Mouse (Mus musculus) adrenal gland, adult (tissue): ENCODE results near the gene Ubr7.

ENCODE experiments used
- DNase-seq, 2 experiments: peaks; one replicate each; pipeline ENCODE4 v3.0.0; 2022 to 2023; ENCODE audit warnings: low spot score in 1 of 2; ENCODE audit not compliant: inconsistent age in 2 of 2

The Ubr7 gene

DNA sequence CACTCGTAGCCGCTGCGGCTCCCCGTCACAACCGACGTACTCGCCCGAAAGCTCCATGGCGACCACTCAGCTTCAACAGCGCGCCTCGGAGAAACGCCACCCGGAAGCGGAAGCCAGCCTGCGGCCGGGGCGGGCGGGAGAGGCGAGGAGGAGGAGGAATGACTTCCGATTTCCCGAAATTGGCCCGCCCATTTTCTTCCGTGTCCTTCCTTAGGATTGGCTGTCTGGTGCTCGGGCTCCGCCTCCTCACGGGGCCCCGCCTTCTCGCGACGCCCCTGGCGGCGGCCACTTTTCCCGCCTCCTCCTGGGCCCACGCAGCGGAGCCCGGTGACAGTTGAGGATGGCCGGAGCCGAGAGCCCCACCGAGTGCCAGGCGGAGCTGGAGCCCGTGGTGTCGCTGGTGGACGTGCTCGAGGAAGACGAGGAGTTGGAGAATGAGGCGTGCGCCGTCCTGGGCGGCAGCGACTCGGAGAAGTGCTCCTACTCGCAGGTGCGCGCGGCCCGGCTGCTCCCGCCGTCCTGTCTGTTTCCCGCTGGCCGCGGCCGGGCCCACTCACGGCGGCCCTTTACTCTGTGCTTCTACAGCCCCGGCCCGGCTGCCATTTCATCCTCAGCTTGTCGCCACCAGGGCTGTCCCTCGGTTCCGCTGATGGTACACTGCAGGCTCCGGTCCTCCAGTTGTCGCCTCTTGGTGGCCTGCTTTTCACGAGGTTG lies at the start of gene Ubr7, which contains the start of the genes Gm28051 and Gon7:
TSS of gene Ubr7 (plus strand) at position 279 of the 714 bp plus-strand sequence.
TSS of gene Gm28051 (minus strand) at position 77 of the 714 bp plus-strand sequence.
TSS of gene Gon7 (minus strand) at position 115 of the 714 bp plus-strand sequence.
- peak; percentile 97 to 99 for DNase-seq

DNA sequence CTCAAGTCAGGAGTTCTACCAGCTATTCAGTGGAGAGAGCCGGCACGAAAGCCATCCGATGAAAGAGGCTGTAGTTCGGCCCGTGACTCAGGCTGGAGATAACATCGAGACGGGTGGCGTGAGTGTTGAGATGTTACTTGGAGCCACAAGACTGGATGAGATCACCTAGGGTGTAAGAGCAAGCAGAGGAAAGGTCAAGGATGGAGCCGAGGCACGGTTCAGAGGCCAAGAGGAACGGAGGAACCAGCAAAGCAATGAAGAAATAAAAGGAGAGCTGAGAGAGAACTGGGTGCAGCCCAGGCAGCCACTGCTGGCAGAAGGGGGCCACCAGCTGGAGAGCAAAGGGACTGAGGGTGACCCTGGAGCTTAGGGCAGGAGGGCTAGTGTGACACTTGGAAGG lies 49.5 kb upstream of the Ubr7 start:
- DNase-seq = peak; percentile 88 to 91

DNA sequence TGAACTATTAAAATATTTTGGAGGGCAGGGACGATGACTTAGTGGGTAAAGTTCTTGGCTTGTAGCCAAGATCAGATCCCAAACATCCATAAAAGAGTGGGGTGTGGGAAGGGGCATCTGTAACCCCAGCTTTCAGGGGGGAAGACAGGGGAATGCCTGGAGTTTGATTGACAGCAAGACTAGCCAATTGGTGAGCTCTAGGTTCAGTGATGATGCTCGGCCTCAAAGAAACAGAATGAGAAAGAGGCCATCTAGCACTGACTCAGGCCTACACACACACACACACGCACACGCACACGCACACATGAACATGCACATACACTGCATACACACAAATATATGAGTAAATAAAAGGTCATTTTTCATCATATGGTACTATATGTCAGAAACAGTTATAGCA lies 47.9 kb upstream of the Ubr7 start:
- DNase-seq = no peak

DNA sequence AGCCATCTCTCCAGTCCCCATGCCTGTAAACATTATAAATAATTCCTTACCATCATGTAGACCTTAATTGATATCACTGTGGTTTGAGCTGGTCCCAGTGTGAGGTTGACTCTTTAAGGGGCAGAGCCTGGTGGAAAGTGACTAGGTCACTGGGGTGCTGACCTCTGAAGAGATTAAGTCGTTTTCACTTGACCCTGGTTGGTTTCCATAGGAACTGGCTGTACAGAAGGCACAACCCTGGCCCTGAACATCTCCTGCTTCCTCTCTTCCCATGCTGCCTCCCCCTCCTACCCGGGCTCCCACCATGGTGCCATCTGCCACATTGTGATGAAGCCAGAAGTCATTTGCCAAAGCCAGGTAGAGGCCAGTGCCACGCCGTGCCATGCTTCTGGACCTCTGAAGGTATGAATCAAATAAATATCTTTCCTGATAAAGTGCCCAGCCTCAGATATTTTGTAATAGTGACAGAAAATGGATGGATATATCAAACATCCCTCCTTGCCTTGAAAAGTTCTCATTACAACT lies 46.9 kb upstream of the Ubr7 start:
- no peak for DNase-seq

DNA sequence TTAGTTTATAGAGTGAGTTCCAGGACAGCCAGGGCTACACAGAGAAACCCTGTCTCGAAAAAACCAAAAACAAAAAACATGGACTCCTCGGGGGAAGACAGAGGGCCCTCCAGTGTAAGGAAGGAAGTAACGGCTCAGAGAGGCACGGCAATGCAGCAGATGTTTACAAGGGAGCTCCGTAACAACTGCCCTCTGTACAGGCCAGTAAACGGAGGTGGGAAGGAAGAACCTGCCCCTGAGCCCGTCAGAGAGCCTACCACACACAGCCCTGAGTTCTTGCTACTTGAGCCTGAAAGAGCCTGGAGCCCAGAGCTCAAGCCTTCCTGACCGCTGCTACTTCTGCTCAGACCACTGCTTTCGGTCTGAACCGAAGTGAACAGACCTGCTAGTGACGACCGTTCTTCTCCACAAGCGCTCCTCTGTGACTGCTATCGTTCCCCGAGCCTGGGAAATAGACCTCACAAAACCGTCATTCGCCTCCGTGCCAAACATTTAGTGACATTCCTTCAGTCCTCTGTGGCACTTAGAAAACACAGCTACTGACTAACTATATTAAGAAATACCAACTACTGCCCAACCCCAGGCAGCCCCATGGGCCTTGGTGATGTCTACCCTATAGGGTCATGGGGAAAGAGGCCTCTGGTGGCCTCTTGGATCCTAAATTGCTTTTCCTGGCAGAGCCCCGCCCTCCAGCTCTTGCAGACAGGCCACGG lies 44.5 kb upstream of the Ubr7 start:
- DNase-seq = no peak

DNA sequence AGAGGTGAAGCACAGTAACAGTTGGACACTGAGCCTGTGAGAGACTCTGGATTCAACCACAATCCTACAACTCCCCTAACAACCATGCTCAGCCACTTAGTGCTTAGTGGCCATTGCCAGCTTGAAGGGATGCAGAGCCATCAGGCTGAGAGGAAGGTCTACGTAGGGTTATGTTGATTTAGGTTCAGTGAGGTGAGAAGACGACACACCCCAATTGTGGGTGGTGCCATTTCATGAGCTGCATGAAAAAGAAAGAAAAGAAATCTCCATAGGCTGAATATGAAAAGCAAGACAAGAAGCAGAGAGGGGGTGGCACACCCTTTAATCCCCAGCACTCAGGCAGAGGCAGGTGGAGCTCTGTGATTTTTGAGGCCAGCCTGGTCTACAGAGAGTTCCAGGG lies 43.7 kb upstream of the Ubr7 start:
- no peak for DNase-seq

DNA sequence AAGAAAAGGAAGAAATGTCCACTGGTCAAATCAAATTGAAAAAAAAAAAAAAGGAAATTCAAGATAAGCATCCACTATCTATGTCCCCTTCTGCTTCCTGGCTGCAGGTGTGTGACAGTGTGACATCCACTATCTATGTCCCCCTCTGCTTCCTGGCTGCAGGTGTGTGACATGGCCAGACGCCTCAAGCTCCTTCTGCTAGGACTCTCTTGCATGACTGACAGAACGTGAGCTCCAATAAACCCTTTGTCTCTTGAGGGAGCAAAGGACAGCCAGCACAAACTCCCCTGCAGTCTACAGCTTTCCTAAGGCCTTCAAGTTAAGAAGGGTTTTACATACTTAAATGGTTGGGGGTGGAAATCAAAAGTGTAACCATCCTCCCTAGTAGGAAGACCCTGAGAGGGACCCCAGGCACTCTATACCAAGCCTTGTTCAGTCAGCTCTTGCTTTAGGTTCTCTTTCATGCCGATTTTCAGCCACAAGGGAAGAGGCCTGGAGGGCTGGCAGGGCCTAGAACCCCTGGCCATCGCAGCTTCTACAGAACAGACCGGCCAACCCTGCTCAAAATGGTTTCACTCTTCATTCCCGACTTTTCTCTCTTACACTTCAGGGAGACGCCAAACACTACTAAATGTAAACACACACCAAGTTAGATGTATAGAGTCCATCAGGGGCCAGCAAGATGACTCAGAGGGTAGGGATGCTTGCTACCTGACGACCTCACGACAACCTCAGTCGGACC lies 42.9 kb upstream of the Ubr7 start:
- DNase-seq = no peak

DNA sequence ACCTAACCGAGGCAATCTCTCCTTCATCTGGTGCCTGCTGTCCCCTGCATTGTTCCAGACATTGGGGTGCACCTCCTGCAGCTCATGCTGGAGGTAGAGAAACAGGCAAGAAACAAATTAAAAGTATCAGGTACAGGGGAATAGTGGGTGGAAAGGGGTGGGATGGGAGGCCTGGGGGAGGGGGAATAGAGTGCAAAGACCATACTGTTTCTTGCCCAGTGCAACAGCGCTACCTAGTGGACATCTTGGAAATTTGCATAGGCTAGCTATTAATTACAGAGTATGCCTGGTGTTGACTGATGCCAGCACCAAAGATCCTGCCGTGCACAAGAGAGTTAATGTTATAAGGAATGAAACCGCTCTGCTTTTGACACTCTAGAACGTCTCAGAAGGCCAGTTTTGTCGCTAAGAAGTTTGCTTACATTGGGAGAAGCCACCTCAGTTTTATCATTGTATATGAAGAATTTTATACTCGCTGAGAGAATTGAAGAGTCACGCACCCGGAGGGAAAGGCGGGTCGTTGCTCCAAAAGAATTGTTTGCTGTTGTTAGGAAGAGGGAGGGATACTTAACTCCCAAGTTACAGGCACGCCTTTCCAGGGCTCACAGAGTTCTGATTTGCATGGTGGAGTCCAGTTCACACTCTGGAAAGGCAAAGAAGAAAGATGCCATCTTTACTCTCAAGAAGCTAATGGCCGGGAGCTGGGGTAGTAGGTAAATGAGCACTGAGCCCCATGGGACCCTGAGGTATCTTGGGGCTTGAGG lies 38.0 kb upstream of the Ubr7 start:
- DNase-seq = peak in 1 of 2 experiments; percentile 77

DNA sequence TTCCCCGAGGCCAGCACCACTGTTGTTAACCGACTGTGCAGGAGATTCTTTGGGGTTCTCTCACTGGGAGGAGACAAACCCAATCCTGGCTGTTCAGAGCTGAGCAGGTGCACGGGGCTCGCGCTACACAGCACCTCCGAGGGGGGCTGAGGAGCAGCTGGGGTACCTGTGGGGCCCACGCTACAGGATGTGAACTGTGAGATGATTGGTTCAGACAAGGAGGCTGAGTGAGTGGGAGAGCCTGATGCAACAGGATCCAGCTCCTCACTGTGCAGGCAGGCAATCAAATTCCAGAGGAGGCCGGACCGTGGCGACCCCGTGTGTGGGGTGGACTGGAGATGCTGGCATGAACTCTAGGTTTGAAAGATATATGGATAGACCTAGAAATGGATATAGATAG lies 35.3 kb upstream of the Ubr7 start:
- DNase-seq = no peak

DNA sequence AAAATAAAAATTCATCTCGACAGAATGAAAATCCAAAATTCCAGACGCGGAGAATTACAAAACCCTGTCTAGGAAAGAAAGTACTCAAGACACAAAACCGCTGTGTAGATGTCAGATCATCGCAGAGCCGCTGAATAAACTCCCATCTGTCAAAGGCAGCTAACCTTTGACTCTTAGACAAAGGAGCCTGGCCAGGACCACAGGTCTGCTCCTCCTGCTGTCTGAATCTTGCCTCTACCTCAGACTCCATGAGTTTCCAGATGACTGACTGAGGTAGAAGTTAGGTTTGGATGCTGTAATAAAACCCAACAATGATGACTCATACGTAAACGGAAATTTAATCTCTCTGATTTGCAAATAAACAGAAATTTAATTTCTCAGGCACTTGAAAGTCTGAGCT lies 34.8 kb upstream of the Ubr7 start:
- no peak for DNase-seq

DNA sequence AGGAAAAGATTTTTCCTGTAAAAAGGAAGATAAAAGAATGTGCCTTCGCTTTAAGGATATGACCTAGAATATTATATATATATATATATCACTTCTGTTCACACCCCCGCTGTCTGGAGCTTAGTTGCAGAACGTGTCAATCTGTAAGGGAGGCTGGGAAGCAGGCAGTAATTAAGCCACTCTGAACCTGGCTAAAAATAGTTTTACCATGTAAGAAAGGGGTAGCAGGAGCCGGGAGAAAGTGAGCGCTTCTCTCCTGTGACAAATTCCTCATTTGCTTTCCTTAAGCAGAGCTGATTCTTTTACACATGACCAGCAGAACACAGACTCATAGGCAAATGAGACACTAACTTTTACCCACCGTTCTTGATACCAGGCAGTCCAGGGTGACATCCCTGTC lies 33.9 kb upstream of the Ubr7 start:
- DNase-seq = no peak

DNA sequence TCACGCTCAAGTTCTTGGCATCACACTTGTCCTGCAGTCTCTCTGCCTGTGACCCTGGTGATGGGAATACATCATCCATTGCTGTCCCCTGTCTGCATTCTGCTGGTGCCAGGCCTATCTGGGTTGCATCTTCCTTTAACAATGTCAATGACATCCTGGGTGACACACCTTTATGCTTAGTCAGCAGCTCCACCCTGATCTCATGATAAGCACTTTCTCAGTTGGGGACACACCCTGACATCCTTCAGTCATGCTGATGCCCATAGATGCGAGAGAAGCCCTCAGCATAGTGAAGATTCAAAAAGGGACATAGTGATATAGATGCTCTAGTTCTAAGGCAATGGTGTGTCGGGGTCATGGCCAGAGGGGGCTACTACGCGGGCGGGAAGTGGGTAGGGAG lies 32.6 kb upstream of the Ubr7 start:
- peak in 1 of 2 experiments; percentile 47 for DNase-seq

DNA sequence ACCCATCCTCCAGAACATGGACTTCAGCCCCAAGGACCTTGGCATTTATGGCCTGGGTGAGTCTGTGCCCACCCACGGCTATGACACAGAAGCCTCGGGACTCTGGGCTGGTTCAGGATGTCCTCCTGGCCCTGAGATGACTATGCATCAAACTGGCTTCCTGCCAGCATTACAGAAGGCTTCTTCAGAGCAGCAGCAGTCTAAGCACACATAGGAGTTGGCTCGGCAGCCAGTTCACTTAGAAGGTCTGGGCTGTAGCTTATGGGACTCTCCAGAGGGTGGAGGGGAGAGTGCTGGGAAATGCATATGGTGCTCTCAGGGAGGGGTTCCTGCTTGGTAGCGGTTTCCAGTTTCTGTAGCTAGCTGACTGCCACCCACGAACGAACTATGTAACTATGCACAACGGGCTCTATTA lies 32.0 kb upstream of the Ubr7 start:
- DNase-seq = peak; percentile 85 to 91

DNA sequence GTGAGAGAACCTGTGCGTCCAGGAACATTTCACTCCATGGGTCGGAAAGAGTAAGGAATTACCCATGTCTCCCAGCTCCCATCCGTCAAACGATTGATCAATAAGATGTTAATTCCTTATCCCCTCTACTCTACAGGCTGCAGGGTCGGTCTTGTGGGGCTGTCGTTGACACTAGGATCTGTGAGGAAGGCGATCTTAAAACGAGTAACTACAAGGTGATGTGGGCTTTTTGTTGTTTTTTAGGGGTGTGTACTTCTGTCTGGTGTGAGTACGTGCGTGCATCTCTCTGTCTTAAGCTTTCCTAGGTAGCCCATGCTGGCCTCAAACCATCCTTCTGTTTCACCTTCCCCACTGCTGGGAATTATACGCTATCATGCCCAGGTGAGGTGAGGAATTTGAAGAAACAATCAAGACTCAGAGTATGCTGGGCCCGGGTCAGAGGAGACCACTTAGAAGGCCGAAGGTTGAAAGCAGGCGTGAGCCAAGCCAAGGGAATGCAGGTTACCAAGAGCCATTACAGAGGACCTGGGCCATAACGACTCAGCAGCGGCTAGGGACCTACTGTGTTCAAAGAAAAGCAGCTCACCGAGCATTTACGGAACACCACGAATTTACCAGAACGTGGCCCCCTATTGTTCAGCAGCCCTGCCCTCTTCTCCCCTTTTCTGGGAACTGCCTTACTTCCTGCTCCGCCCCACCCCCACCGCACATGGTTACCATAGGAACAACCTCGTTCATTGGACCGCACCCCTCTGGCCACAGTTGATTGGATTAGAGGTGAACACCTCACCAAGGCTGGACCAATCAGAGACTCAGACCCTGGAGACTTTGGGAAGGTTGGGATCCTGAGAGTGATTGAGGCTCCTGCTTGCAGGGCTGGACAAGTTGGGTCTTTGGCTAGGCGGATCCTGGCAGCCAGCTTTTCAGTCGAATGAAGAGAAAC lies 27.6 kb upstream of the Ubr7 start:
- peak; percentile 65 to 74 for DNase-seq

DNA sequence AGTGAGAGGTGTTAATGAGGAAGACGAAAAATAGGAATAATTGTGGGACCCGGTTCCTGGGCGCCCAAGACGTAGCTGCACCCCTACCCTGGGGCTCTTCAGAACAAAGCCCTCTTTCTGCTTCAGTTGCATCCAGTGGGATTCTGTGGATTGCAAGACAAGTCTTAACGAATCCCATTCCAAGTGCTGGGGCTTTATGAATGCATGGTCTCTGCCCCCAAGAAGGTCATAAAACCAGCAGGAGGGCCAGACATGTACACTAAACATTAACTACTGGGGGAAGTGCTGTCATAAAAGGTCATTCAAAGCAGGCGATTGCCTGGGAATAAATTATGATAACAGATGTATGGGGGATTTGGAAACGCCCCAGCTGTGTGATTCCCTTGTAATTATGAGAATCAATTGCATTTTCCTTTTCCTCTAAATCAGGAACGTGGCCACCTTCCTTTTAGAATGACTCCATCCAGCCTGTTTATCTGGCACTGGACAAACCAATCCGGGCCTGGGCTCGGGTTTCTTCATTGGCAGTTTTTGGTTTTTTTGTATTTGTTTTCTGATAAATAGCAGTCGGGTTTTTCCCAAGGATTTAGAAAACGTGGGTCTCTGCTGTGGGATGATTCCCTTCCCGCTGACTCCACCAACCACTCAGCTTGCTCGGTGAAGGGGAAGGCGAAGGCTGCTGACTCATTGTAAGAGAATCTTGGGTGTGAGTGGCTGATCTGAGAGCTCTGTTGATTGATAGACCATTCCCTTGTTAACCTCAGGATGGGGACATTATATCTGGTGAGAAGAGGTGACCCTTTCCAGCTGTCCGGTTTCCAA lies 26.8 kb upstream of the Ubr7 start:
- peak; percentile 73 to 80 for DNase-seq

DNA sequence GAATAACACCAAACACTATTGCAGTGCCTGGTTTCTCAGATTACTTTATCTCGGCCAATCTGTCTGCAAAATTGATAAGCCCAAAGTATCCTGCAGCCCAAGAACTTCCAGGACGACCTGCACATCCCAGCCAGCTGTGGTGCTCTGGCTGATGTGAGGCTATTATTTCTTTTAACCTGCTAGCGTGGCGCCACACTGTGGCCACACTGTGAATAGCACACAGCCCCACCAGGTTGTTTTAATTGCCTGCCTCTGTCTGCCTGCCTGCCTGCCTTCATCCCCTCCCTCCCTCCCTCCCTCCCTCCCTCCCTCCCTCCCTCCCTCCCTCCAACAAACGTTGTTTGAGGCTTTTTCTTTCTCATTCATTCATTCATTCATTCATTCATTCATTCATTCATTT lies 24.4 kb upstream of the Ubr7 start:
- peak; percentile 73 to 81 for DNase-seq

DNA sequence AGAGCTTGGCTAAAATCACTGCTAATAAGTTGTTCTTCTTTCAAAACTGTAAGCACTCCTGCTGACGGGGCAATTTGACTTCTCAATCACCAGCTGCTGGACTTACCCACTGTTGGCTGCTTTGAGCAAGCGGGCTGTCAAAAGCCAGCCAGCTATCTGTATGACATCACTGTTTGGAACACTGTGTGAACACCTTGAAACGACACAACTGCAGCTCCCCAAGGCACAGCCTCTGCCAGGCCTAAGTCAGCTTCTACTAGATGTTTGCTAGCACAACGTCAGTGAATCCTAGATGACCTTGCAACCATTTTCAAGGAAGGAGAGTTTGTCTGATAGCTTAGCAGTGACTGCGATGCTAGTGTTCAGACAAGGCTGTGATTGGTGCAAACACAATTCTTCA lies 18.7 kb upstream of the Ubr7 start:
- peak in 1 of 2 experiments; percentile 54 for DNase-seq

DNA sequence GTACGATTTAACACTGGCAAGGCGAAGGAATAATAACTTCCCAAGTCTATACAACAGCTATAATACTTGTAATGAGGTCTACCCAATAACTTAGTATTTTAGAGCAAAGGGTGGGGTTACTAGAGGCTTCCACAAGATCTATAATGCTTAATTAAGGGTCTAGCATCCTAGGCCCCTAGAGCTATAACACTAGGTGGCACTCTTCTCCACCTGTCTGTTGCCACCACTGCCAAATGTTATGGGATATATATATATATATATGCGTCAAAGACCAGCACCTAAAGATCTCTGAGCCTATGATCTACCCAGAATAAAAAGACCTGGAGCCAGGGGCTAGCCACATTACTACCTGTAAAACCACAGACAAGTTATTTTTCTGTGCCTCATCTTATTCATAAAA lies 17.5 kb upstream of the Ubr7 start:
- DNase-seq = peak in 1 of 2 experiments; percentile 51

DNA sequence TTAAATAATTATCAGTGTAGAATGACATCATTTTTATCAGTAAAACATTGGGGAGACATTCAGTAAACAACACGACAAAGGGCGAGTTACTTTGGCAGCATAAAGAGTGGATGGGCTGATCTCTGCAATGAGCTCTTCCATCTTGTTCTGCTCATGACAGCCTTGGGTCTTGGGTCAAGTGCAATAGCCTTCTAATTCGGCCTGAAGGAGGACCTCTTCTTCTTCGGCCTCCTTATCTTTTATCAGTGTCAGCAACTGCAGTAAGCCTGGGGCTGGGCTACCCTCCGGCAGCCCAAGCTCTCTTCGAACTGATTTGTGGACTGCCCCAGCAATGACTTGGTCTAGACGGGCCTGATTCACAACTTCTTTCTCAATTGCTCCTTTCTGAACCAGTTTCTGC lies 15.7 kb upstream of the Ubr7 start:
- no peak for DNase-seq
